Mouse (Mus musculus) neural tube, embryonic 12.5 days (tissue): ENCODE data around the gene Pot1a. TPM values are rescaled to one million over a fixed set of nuclear protein-coding genes. Genes with fewer than 3 reads are reported as not detected.
A peak's percentile ranks its signal among the peaks of the same experiment; 100 is the strongest.

Experiments
- ATAC-seq: fragments of 200-750 bp; cut with Nextera tagmentation; 2 replicates; pipeline ENCODE4 v1.8.0; 2017; ENCODE audit warnings: low read depth, mild to moderate bottlenecking, moderate TSS enrichment, moderate library complexity; ENCODE audit not compliant: low FRiP score
- H3K27ac ChIP-seq: fragments of 300-500 bp; sonication (generic); 2 replicates; pipeline ENCODE4 v1.5.1; 2016
- H3K27me3 ChIP-seq: fragments of 300-500 bp; sonication (generic); replicated peaks from 2 replicates; pipeline ENCODE4 v1.6.1; 2016; ENCODE audit warnings: mild to moderate bottlenecking
- H3K36me3 ChIP-seq: fragments of 300-500 bp; sonication (generic); 2 replicates; pipeline ENCODE4 v1.6.1; 2016; ENCODE audit warnings: mild to moderate bottlenecking
- H3K4me1 ChIP-seq: fragments of 300-500 bp; sonication (generic); 2 replicates; pipeline ENCODE4 v1.6.1; 2016
- H3K4me2 ChIP-seq: fragments of 300-500 bp; sonication (generic); replicated peaks from 2 replicates; pipeline ENCODE4 v1.6.1; 2016; ENCODE audit warnings: mild to moderate bottlenecking
- H3K4me3 ChIP-seq: fragments of 300-500 bp; sonication (generic); 2 replicates; pipeline ENCODE4 v1.5.1; 2016
- H3K9ac ChIP-seq: fragments of 300-500 bp; sonication (generic); 2 replicates; pipeline ENCODE4 v1.6.1; 2016; ENCODE audit warnings: mild to moderate bottlenecking
- H3K9me3 ChIP-seq: fragments of 300-500 bp; sonication (generic); 2 replicates; pipeline ENCODE4 v1.6.1; 2016; ENCODE audit warnings: mild to moderate bottlenecking
- WGBS: fragments of 180-500 bp; shearing (Covaris S2); methylation state at CpG from one replicate; pipeline ENCODE4 v1.1.7; 2016; 5-methylcytosine and 5-hydroxymethylcytosine counted together
- polyA plus RNA-seq: library from polyadenylated mRNA; unstranded; fragments of >200 nt; fragmentation: Nextera tagmentation; extraction: Ambion mirVana; gene quantifications from 2 replicates; pipeline ENCODE4 v1.2.1, GENCODE M21; 2016

The Pot1a gene
- polyA plus RNA-seq, 1 experiment from 2014 or later, result 37.3 TPM

GRCm38 (mm10) chr6:25709250-25709895 is 99.7 kb downstream of the Pot1a start:
- Histone ChIP-seq H3K27me3 (no peaks in the 10 kb centered on the region), H3K36me3 (no peaks in the 10 kb centered on the region), H3K4me3 (no peak overlapping the region), H3K4me2 (no peak overlapping the region), H3K9ac (no peak overlapping the region), H3K27ac (no peak overlapping the region), H3K9me3 (no peaks in the 10 kb centered on the region), H3K4me1 (no peaks in the 10 kb centered on the region)
- WGBS, result 63% methylated on average over 6 of the region's 6 CpGs
- peak; percentile 44; the same call in 1 of the 2 replicates for ATAC-seq

GRCm38 (mm10) chr6:25699956-25700355 is 109.1 kb downstream of the Pot1a start:
- no peak overlapping the region for H3K27ac ChIP-seq
- no peaks in the 10 kb centered on the region for H3K36me3 ChIP-seq
- H3K4me3 ChIP-seq, result no peak overlapping the region
- H3K27me3 ChIP-seq, result no peaks in the 10 kb centered on the region
- no peak overlapping the region for H3K9ac ChIP-seq
- no peak overlapping the region for H3K4me2 ChIP-seq
- WGBS, result 47% methylated on average over 2 of the region's 2 CpGs
- H3K9me3 ChIP-seq, result no peaks in the 10 kb centered on the region
- no peak for ATAC-seq
- H3K4me1 ChIP-seq, result no peaks in the 10 kb centered on the region

Other genes starting within 250 kb of the Pot1a start
- gene Gpr37, start 118.5 kb downstream of the Pot1a start, polyA plus RNA-seq, result 6.0 and 6.4 TPM in 2 replicates